Mouse (Mus musculus): ENCODE measurements at regions not wholly inside any gene's neighbourhood (a gene's known extent, or its start where the extent isn't known, plus 50 kb on each side); places are given as distances from the start of the nearest gene placed in this dataset.

DNA sequence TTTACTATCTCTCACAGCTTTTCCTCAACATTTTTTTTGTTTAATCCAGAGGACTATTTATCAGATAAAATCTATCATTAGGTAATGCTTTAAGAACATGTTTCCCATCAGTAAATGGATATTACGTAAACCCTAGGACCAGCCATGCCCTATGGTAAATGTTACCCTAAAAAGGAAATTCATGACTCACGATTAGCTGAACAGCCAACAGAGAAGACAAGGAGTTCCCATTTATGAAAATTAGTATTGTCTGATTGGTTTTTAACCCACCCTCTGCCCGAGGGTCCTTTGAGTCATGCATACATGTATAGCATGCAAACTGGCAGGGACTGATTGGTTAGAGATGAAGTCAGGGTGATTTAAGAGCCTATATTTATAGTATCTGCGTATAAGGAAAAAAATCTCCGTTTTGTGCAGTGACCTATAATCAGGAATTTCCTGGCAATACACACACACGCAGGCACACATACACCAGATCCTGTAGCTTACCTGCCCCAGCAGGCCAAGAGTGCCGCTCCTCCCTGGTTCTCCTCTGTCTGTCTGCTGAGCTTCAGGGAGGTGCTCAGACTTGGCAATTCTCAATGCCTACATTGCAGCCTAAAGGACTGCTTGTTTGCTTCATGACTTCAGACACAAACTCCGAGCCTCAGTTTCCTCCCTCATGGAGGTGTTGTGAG is 174.0 kb upstream of the Fggy start:
- Histone ChIP-seq H3K27me3 (ENCODE audit: control insufficient read depth, insufficient read depth, low read length) (no peaks in the 10 kb centered on the region), H3K27ac (ENCODE audit: control insufficient read depth, insufficient read depth, low read length) (no peak overlapping the region), H3K36me3 (ENCODE audit: control insufficient read depth, insufficient read depth, low read length) (no peaks in the 10 kb centered on the region), H3K4me1 (replicated peaks; ENCODE audit: control insufficient read depth, insufficient read depth, low read length) (no peaks in the 10 kb centered on the region), H3K4me3 (ENCODE audit: control insufficient read depth, insufficient read depth, low read length) (no peak overlapping the region)
- TF ChIP-seq CTCF (IDR thresholded peaks at IDR 0.05; ENCODE audit: borderline replicate concordance, control insufficient read depth, extremely low read depth, insufficient read depth, low read length, poor library complexity) (no peak), POLR2A (IDR thresholded peaks at IDR 0.05; ENCODE audit: control insufficient read depth, extremely low read depth, insufficient read depth, low read length, poor library complexity) (no peak)
- no peak for DNase-seq
- 85% methylated on average over 8 of the region's 8 CpGs for WGBS

DNA sequence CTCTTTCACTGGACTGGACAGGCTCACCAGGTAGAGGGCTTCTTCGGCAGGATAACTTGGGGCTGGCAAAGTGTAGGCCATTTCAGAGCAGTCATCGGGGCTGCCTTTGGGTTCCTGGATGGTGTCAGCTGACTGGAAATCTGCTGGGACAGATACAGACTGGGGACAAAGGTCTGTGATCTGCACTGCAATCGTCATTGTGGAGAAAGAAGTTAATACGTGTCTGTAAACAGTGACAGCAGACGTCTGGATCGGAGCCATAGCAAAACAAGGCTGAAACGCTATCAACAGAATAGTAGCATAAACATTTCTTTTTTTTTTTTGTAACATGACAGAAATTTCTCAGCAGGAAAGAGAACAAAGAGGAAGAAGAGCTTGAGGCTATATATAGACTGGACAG is 171.8 kb upstream of the Fggy start:
- Histone ChIP-seq H3K27me3 (ENCODE audit: control insufficient read depth, insufficient read depth, low read length) (no peaks in the 10 kb centered on the region), H3K4me3 (ENCODE audit: control insufficient read depth, insufficient read depth, low read length) (no peak overlapping the region), H3K36me3 (ENCODE audit: control insufficient read depth, insufficient read depth, low read length) (no peaks in the 10 kb centered on the region), H3K4me1 (replicated peaks; ENCODE audit: control insufficient read depth, insufficient read depth, low read length) (no peaks in the 10 kb centered on the region), H3K27ac (ENCODE audit: control insufficient read depth, insufficient read depth, low read length) (no peak overlapping the region)
- TF ChIP-seq CTCF (IDR thresholded peaks at IDR 0.05; ENCODE audit: borderline replicate concordance, control insufficient read depth, extremely low read depth, insufficient read depth, low read length, poor library complexity) (no peak), POLR2A (IDR thresholded peaks at IDR 0.05; ENCODE audit: control insufficient read depth, extremely low read depth, insufficient read depth, low read length, poor library complexity) (no peak)
- 53% methylated on average over 7 of the region's 7 CpGs for WGBS
- no peak for DNase-seq

GRCm38 (mm10) chr4:95386021-95386420 is 171.3 kb upstream of the Fggy start:
- no peak for DNase-seq
- TF ChIP-seq CTCF (IDR thresholded peaks at IDR 0.05; ENCODE audit: borderline replicate concordance, control insufficient read depth, extremely low read depth, insufficient read depth, low read length, poor library complexity) (no peak), POLR2A (IDR thresholded peaks at IDR 0.05; ENCODE audit: control insufficient read depth, extremely low read depth, insufficient read depth, low read length, poor library complexity) (no peak)
- Histone ChIP-seq H3K4me1 (replicated peaks; ENCODE audit: control insufficient read depth, insufficient read depth, low read length) (no peaks in the 10 kb centered on the region), H3K4me3 (ENCODE audit: control insufficient read depth, insufficient read depth, low read length) (no peak overlapping the region), H3K27ac (ENCODE audit: control insufficient read depth, insufficient read depth, low read length) (no peak overlapping the region), H3K36me3 (ENCODE audit: control insufficient read depth, insufficient read depth, low read length) (no peaks in the 10 kb centered on the region), H3K27me3 (ENCODE audit: control insufficient read depth, insufficient read depth, low read length) (no peaks in the 10 kb centered on the region)
- WGBS, result 49% methylated on average over 2 of the region's 2 CpGs

DNA sequence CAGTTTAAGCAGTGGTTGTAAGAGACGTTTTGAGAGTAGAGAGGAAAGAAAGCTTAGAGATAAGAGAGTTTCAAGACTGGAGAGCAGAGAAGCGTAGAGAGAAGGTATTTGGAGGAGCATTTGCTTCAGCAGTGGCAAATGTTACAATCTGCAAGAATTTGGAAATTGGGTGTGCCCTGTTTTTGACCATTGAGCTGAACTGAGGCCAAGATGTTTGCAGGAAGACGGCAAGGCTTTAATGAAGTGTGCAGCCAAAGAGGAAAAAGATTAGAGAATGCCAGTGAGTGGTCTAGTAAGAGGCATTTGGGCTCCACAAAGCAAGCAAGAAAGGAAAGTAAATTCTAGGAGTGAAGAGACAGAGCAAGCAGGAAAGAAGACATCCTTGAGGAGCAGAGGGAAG is 168.8 kb upstream of the Fggy start:
- TF ChIP-seq POLR2A (IDR thresholded peaks at IDR 0.05; ENCODE audit: control insufficient read depth, extremely low read depth, insufficient read depth, low read length, poor library complexity), result no peak
- Histone ChIP-seq H3K27ac (ENCODE audit: control insufficient read depth, insufficient read depth, low read length) (no peak overlapping the region), H3K4me3 (ENCODE audit: control insufficient read depth, insufficient read depth, low read length) (no peak overlapping the region), H3K4me1 (replicated peaks; ENCODE audit: control insufficient read depth, insufficient read depth, low read length) (no peaks in the 10 kb centered on the region), H3K27me3 (ENCODE audit: control insufficient read depth, insufficient read depth, low read length) (no peaks in the 10 kb centered on the region), H3K36me3 (ENCODE audit: control insufficient read depth, insufficient read depth, low read length) (no peaks in the 10 kb centered on the region)
- 89% methylated on average over 3 of the region's 3 CpGs for WGBS
- DNase-seq, result no peak

GRCm38 (mm10) chr4:95389647-95390046 is 167.7 kb upstream of the Fggy start:
- H3K27me3 ChIP-seq (ENCODE audit: control insufficient read depth, insufficient read depth, low read length), result no peaks in the 10 kb centered on the region
- no peak overlapping the region for H3K4me3 ChIP-seq (ENCODE audit: control insufficient read depth, insufficient read depth, low read length)
- H3K27ac ChIP-seq (ENCODE audit: control insufficient read depth, insufficient read depth, low read length), result no peak overlapping the region
- WGBS, result 95% methylated on average over 2 of the region's 2 CpGs
- no peaks in the 10 kb centered on the region for H3K4me1 ChIP-seq (replicated peaks; ENCODE audit: control insufficient read depth, insufficient read depth, low read length)
- no peak for TF ChIP-seq POLR2A (IDR thresholded peaks at IDR 0.05; ENCODE audit: control insufficient read depth, extremely low read depth, insufficient read depth, low read length, poor library complexity)
- no peak for TF ChIP-seq CTCF (IDR thresholded peaks at IDR 0.05; ENCODE audit: borderline replicate concordance, control insufficient read depth, extremely low read depth, insufficient read depth, low read length, poor library complexity)
- DNase-seq, result no peak
- no peaks in the 10 kb centered on the region for H3K36me3 ChIP-seq (ENCODE audit: control insufficient read depth, insufficient read depth, low read length)

GRCm38 (mm10) chr4:95390549-95390948 is 166.8 kb upstream of the Fggy start:
- no peak overlapping the region for H3K27ac ChIP-seq (ENCODE audit: control insufficient read depth, insufficient read depth, low read length)
- H3K36me3 ChIP-seq (ENCODE audit: control insufficient read depth, insufficient read depth, low read length), result no peaks in the 10 kb centered on the region
- TF ChIP-seq CTCF (IDR thresholded peaks at IDR 0.05; ENCODE audit: borderline replicate concordance, control insufficient read depth, extremely low read depth, insufficient read depth, low read length, poor library complexity) (no peak), POLR2A (IDR thresholded peaks at IDR 0.05; ENCODE audit: control insufficient read depth, extremely low read depth, insufficient read depth, low read length, poor library complexity) (no peak)

GRCm38 (mm10) chr4:95395746-95396145 is 161.6 kb upstream of the Fggy start:
- H3K4me1 ChIP-seq (replicated peaks; ENCODE audit: control insufficient read depth, insufficient read depth, low read length), result no peaks in the 10 kb centered on the region
- no peaks in the 10 kb centered on the region for H3K27me3 ChIP-seq (ENCODE audit: control insufficient read depth, insufficient read depth, low read length)
- no peak overlapping the region for H3K4me3 ChIP-seq (ENCODE audit: control insufficient read depth, insufficient read depth, low read length)
- no peaks in the 10 kb centered on the region for H3K36me3 ChIP-seq (ENCODE audit: control insufficient read depth, insufficient read depth, low read length)
- no peak for DNase-seq
- no peak for TF ChIP-seq CTCF (IDR thresholded peaks at IDR 0.05; ENCODE audit: borderline replicate concordance, control insufficient read depth, extremely low read depth, insufficient read depth, low read length, poor library complexity)
- TF ChIP-seq POLR2A (IDR thresholded peaks at IDR 0.05; ENCODE audit: control insufficient read depth, extremely low read depth, insufficient read depth, low read length, poor library complexity), result no peak
- no peak overlapping the region for H3K27ac ChIP-seq (ENCODE audit: control insufficient read depth, insufficient read depth, low read length)
- WGBS, result 87% methylated on average over 3 of the region's 3 CpGs

More at GRCm38 (mm10) chr4:95390549-95390948, 166.8 kb upstream of the Fggy start:
- Histone ChIP-seq H3K4me3 (ENCODE audit: control insufficient read depth, insufficient read depth, low read length) (no peak overlapping the region), H3K4me1 (replicated peaks; ENCODE audit: control insufficient read depth, insufficient read depth, low read length) (no peaks in the 10 kb centered on the region), H3K27me3 (ENCODE audit: control insufficient read depth, insufficient read depth, low read length) (no peaks in the 10 kb centered on the region)
- no peak for DNase-seq
